Mouse (Mus musculus): ENCODE measurements around the gene Fam120a.

The Fam120a gene

GRCm38 (mm10) chr13:48853475-48853874 is 114.3 kb downstream of the Fam120a start:
- DNase-seq (ENCODE audit: low read depth, low spot score) = no peak

- DNase-seq (ENCODE audit: low read depth, low spot score) = no peak
Observed at GRCm38 (mm10) chr13:48852859-48853258, 115.0 kb downstream of the Fam120a start.

GRCm38 (mm10) chr13:48851719-48852118 is 116.1 kb downstream of the Fam120a start:
- no peak for DNase-seq (ENCODE audit: low read depth, low spot score)

- DNase-seq (ENCODE audit: low read depth, low spot score) = no peak
Observed at GRCm38 (mm10) chr13:48850771-48851170, 117.0 kb downstream of the Fam120a start.

- DNase-seq (ENCODE audit: low read depth, low spot score) = no peak
Observed at GRCm38 (mm10) chr13:48850326-48850725, 117.5 kb downstream of the Fam120a start.

GRCm38 (mm10) chr13:48849155-48849554 is 118.7 kb downstream of the Fam120a start:
- DNase-seq (ENCODE audit: low read depth, low spot score) = peak; percentile 39

GRCm38 (mm10) chr13:48845308-48845707 is 122.5 kb downstream of the Fam120a start:
- no peak for DNase-seq (ENCODE audit: low read depth, low spot score)

GRCm38 (mm10) chr13:48843530-48843929 is 124.3 kb downstream of the Fam120a start:
- no peak for DNase-seq (ENCODE audit: low read depth, low spot score)

GRCm38 (mm10) chr13:48841905-48842592 is 125.8 kb downstream of the Fam120a start:
- DNase-seq (ENCODE audit: low read depth, low spot score) = no peak

- no peak for DNase-seq (ENCODE audit: low read depth, low spot score)
Observed at GRCm38 (mm10) chr13:48838284-48838683, 129.5 kb downstream of the Fam120a start.

- DNase-seq (ENCODE audit: low read depth, low spot score) = no peak
Observed at GRCm38 (mm10) chr13:48837537-48837936, 130.3 kb downstream of the Fam120a start.

GRCm38 (mm10) chr13:48830528-48831250 is 137.1 kb downstream of the Fam120a start:
- DNase-seq (ENCODE audit: low read depth, low spot score) = no peak

- DNase-seq (ENCODE audit: low read depth, low spot score) = no peak
Observed at GRCm38 (mm10) chr13:48829780-48830179, 138.0 kb downstream of the Fam120a start.

All from skeletal muscle tissue, adult 2 months (tissue).